Mouse (Mus musculus) heart, adult 2 months (tissue): ENCODE results near the gene Tpbpa.

Source experiments
- CTCF ChIP-seq: fragments of 200-600 bp; IDR thresholded peaks from 2 replicates; pipeline ENCODE4 v1.8.1; 2022; ENCODE audit warnings: antibody characterized with exemption, mild to moderate bottlenecking, moderate library complexity
- EP300 ChIP-seq: fragments of 200-500 bp; IDR thresholded peaks from 2 replicates; pipeline ENCODE4 v1.6.1; 2011; ENCODE audit warnings: low read depth, low read length, control low read depth; ENCODE audit not compliant: insufficient read depth

- TF ChIP-seq CTCF, result no peak
- TF ChIP-seq EP300, result peak; percentile 98
Measured at GRCm38 (mm10) chr13:60897328-60897727, 44.5 kb downstream of the Tpbpa start, which contains the start of gene Ctla2b.
